Mouse (Mus musculus): ENCODE measurements around the gene Scn4a. TPM values are rescaled to one million over a fixed set of nuclear protein-coding genes. Genes with fewer than 3 reads are reported as not detected.

Scn4a gene
- polyA plus RNA-seq, 1 experiment from 2014 or later = 0.02 TPM

GRCm38 (mm10) chr11:106273811-106274210 is 79.3 kb downstream of the Scn4a start:
- Histone ChIP-seq H3K4me1 (replicated peaks; ENCODE audit: control insufficient read depth, insufficient read depth) (peaks cover 15% of the 10 kb centered on the region), H3K36me3 (ENCODE audit: control insufficient read depth, insufficient read depth, low read length) (no peaks in the 10 kb centered on the region), H3K27me3 (ENCODE audit: control insufficient read depth, insufficient read depth, low read length) (no peaks in the 10 kb centered on the region), H3K4me3 (ENCODE audit: low read depth, low read length) (no peak overlapping the region; the same call in 1 of the 2 replicates), H3K9ac (ENCODE audit: low read length) (no peak overlapping the region), H3K9me3 (ENCODE audit: control insufficient read depth, low read length) (no peaks in the 10 kb centered on the region), H3K27ac (replicated peaks) (peak overlapping the region; percentile 94), H3K4me2 (replicated peaks; ENCODE audit: low read depth) (no peak overlapping the region)
- no peak for ATAC-seq (ENCODE audit: low FRiP score, low TSS enrichment)
- DNase-seq (ENCODE audit: low spot score) = no peak
- WGBS = 86% methylated on average over 6 of the region's 6 CpGs
- TF ChIP-seq CTCF (IDR thresholded peaks at IDR 0.05; ENCODE audit: low read depth) (no peak), EP300 (optimal IDR thresholded peaks at IDR 0.05) (no peak)

GRCm38 (mm10) chr11:106273311-106273684 is 79.8 kb downstream of the Scn4a start:
- DNase-seq (ENCODE audit: low spot score) = no peak
- peak overlapping the region; percentile 61 for H3K9ac ChIP-seq (ENCODE audit: low read length)
- peak overlapping the region; percentile 94 for H3K27ac ChIP-seq (replicated peaks)
- WGBS = 5% methylated on average over 16 of the region's 16 CpGs
- no peak for TF ChIP-seq EP300 (optimal IDR thresholded peaks at IDR 0.05)
- TF ChIP-seq CTCF (IDR thresholded peaks at IDR 0.05; ENCODE audit: low read depth) = no peak
- peak overlapping the region; percentile 69 for H3K4me2 ChIP-seq (replicated peaks; ENCODE audit: low read depth)
- no peaks in the 10 kb centered on the region for H3K9me3 ChIP-seq (ENCODE audit: control insufficient read depth, low read length)
- peak overlapping the region; percentile 98 for H3K4me3 ChIP-seq (ENCODE audit: low read depth, low read length)
- peaks cover 17% of the 10 kb centered on the region for H3K4me1 ChIP-seq (replicated peaks; ENCODE audit: control insufficient read depth, insufficient read depth)
- no peaks in the 10 kb centered on the region for H3K36me3 ChIP-seq (ENCODE audit: control insufficient read depth, insufficient read depth, low read length)
- ATAC-seq (ENCODE audit: low FRiP score, low TSS enrichment) = no peak
- H3K27me3 ChIP-seq (ENCODE audit: control insufficient read depth, insufficient read depth, low read length) = no peaks in the 10 kb centered on the region

- Histone ChIP-seq H3K4me2 (replicated peaks; ENCODE audit: low read depth) (peak within 1 kb of the TSS; percentile 72), H3K36me3 (ENCODE audit: control insufficient read depth, insufficient read depth, low read length) (no peaks in the 10 kb centered on the region), H3K27ac (replicated peaks) (peak within 1 kb of the TSS; percentile 99), H3K4me1 (replicated peaks; ENCODE audit: control insufficient read depth, insufficient read depth) (peaks cover 22% of the 10 kb centered on the region), H3K4me3 (ENCODE audit: low read depth, low read length) (peak within 1 kb of the TSS; percentile 98), H3K9me3 (ENCODE audit: control insufficient read depth, low read length) (no peaks in the 10 kb centered on the region), H3K27me3 (ENCODE audit: control insufficient read depth, insufficient read depth, low read length) (no peaks in the 10 kb centered on the region), H3K9ac (ENCODE audit: low read length) (peak within 1 kb of the TSS; percentile 99)
- ATAC-seq (ENCODE audit: low FRiP score, low TSS enrichment) (peak; percentile 94), DNase-seq (ENCODE audit: low spot score) (peak; percentile 100)
- under 1% methylated on average over 71 of the region's 72 CpGs for WGBS
- TF ChIP-seq CTCF (IDR thresholded peaks at IDR 0.05; ENCODE audit: low read depth) (no peak), EP300 (optimal IDR thresholded peaks at IDR 0.05) (peak; percentile 86)
These were observed 80.3 kb downstream of the Scn4a start, which contains the start of gene Smarcd2 for GRCm38 (mm10) chr11:106272644-106273310. Smarcd2 (minus strand) TSS chr11:106272972.

- ATAC-seq (ENCODE audit: low FRiP score, low TSS enrichment) = peak; percentile 14
These were observed 81.1 kb downstream of the Scn4a start for GRCm38 (mm10) chr11:106271794-106272643.

GRCm38 (mm10) chr11:106271131-106271793 is 81.8 kb downstream of the Scn4a start:
- TF ChIP-seq CTCF (IDR thresholded peaks at IDR 0.05; ENCODE audit: low read depth) (peak; percentile 44), EP300 (optimal IDR thresholded peaks at IDR 0.05) (no peak)
- H3K27me3 ChIP-seq (ENCODE audit: control insufficient read depth, insufficient read depth, low read length) = no peaks in the 10 kb centered on the region
- no peak for ATAC-seq (ENCODE audit: low FRiP score, low TSS enrichment)
- H3K4me1 ChIP-seq (replicated peaks; ENCODE audit: control insufficient read depth, insufficient read depth) = peaks cover 22% of the 10 kb centered on the region
- H3K27ac ChIP-seq (replicated peaks) = peak overlapping the region; percentile 99
- peak overlapping the region; percentile 98 for H3K4me3 ChIP-seq (ENCODE audit: low read depth, low read length)
- peaks cover 6% of the 10 kb centered on the region for H3K36me3 ChIP-seq (ENCODE audit: control insufficient read depth, insufficient read depth, low read length)
- H3K9me3 ChIP-seq (ENCODE audit: control insufficient read depth, low read length) = no peaks in the 10 kb centered on the region
- no peak for DNase-seq (ENCODE audit: low spot score)
- 7% methylated on average over 5 of the region's 5 CpGs for WGBS
- peak overlapping the region; percentile 72 for H3K4me2 ChIP-seq (replicated peaks; ENCODE audit: low read depth)
- peak overlapping the region; percentile 99 for H3K9ac ChIP-seq (ENCODE audit: low read length)

More at GRCm38 (mm10) chr11:106271794-106272643, 81.1 kb downstream of the Scn4a start:
- peak overlapping the region; percentile 72 for H3K4me2 ChIP-seq (replicated peaks; ENCODE audit: low read depth)
- H3K9me3 ChIP-seq (ENCODE audit: control insufficient read depth, low read length) = no peaks in the 10 kb centered on the region
- peak overlapping the region; percentile 98 for H3K4me3 ChIP-seq (ENCODE audit: low read depth, low read length)
- no peaks in the 10 kb centered on the region for H3K36me3 ChIP-seq (ENCODE audit: control insufficient read depth, insufficient read depth, low read length)
- H3K27me3 ChIP-seq (ENCODE audit: control insufficient read depth, insufficient read depth, low read length) = no peaks in the 10 kb centered on the region
- TF ChIP-seq CTCF (IDR thresholded peaks at IDR 0.05; ENCODE audit: low read depth) (no peak), EP300 (optimal IDR thresholded peaks at IDR 0.05) (no peak)
- WGBS = under 1% methylated on average over 41 of the region's 41 CpGs
- peak; percentile 67 for DNase-seq (ENCODE audit: low spot score)
- peak overlapping the region; percentile 99 for H3K9ac ChIP-seq (ENCODE audit: low read length)
- peak overlapping the region; percentile 99 for H3K27ac ChIP-seq (replicated peaks)
- peaks cover 22% of the 10 kb centered on the region for H3K4me1 ChIP-seq (replicated peaks; ENCODE audit: control insufficient read depth, insufficient read depth)
